Mouse (Mus musculus): Measurements from ENCODE around the gene Mcts1.
A peak's percentile ranks its signal among the peaks of the same experiment; 100 is the strongest.

Mcts1 gene

DNA sequence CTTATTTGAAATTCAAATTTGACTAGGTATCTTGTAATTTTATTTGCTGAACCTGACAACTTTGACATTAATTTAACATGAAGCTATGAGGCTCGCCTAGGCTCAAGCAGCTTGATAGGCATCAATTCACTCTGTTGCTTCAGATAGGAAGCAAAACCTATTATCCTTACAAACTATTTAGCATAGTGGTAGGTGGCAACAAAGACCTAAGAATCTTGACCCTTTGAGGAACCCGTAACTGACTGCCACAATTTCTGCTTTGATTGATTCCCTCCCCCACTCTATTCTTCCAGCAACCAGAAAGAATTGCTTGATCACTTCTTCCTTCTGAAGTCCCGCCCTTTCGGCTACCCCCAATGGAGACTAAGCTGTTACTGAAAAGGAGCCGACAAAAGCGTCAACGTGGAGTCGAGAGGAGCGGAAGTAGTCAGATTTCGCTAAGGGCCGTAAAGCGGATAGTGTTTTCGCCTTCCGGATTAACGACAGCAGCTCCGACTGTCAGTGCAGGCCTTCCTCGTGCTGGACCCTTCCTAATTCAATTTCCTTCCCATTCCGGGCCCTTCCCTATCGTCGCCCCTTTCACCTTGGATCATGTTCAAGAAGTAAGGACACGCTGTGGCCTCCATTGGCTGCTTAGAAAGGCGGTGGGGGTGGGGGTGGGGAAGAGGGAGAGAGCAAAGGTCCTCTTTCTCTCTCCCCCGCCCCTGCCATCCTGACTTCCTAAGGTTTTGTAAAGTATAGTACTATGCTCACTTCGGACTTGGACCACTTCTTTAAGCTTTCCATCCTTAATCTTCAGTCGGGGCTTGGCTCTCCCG is at the start of gene Mcts1:
Gene Mcts1, plus strand, starts transcription at position 402 of the 818 bp plus-strand sequence.
- DNase-seq (ENCODE audit: low spot score in 2 of 2) = peak; percentile 81 to 85

DNA sequence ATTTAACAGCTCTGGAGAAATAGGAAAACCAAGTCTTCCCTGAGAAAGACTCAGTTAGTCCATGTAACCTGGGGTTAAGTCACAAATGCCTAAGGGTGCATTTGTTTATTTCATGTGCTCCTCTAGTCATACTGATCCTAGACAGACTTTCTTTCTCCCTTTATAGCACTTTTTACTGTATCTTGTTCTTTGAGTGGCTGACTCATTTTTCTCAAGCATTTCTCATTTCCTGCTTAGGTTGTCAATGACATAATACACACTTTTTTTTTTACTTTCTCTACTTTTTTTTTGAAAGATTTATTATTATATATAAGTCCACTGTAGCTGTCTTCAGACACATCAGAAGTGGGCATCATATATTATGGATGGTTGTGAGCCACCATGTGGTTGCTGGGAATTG is 47.1 kb upstream of the Mcts1 start:
- no peak for DNase-seq (ENCODE audit: low spot score in 2 of 2)

DNA sequence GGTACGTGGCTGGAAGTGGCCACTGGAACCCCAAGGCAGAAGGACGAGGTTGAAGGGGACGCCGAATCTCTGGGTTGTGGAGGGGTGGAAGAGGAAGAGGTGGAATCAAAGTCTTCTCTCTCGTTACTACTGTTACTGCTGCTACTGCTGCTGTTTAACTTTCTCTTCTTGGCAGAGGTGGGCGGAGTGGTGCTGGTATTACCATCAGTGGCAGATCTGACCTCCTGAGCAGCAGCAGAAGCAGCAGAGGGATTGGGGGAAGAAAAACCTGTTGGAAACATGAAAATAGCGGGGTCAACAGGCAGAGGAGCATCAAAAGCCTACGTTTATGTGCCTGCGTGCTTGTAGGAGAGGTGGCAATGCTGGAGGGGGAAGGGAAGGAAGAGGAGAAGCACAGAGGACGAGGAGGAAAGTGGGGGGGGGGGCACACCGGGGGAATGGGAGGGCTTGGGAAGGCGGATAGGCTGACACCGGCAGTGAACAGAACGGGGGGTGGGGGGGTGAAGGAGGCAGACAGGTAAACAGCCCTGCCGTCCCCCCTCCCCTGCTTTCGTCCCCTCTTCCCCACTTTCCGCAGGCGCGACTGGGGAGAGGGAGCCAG is 36.3 kb upstream of the Mcts1 start:
- DNase-seq (ENCODE audit: low spot score in 2 of 2) = peak in 1 of 2 experiments; percentile 26

DNA sequence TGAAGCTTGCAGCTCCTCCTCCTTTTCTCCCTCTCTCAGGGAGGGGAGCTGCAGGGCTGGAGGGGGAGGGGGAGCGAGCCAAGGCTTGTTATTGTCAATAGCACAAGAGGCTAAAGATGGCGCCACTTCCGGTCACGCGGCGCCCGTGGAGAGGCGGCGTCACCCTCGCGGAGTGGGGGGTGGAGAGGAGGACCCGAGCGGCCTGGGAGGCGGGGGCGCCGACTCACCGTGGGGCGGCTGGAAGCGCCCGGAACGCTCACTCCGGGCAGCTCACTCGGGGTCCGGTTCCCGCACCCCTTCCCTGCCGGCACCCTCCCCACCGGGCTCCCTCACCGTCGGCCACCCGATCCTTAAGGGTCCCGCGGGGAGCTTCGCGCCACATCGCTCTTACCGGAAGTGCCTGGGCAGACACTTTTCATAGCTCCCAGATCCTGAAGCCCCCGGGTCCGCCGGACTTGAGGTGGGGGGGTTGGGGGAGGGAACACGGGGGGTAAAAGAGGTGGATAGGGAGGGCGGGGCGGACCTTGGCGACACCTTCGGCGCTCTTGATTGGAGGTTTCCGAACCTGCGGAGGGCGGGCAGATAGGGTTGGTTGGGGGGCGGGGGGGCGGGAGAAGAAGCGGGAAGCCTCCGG is 35.7 kb upstream of the Mcts1 start:
- peak; percentile 80 to 89 for DNase-seq (ENCODE audit: low spot score in 2 of 2)

DNA sequence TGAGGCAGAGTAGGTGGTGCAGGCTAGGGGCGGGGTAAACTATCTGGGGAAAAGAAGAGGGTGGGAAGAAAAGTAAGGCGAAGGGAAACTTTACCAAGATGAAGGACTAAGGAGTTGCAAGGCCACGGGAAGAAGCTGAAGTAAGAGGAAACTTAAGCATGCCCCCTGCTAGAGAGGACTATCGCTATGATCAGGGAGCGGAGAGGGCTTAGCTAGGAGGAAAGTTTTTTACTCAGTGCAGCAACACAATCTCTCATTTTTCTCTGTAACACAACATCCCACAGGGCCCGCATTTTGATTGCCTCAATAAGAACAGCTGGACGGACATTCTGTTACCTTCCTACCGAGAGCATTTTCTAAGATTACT is 35.2 kb upstream of the Mcts1 start:
- DNase-seq (ENCODE audit: low spot score in 2 of 2) = no peak

DNA sequence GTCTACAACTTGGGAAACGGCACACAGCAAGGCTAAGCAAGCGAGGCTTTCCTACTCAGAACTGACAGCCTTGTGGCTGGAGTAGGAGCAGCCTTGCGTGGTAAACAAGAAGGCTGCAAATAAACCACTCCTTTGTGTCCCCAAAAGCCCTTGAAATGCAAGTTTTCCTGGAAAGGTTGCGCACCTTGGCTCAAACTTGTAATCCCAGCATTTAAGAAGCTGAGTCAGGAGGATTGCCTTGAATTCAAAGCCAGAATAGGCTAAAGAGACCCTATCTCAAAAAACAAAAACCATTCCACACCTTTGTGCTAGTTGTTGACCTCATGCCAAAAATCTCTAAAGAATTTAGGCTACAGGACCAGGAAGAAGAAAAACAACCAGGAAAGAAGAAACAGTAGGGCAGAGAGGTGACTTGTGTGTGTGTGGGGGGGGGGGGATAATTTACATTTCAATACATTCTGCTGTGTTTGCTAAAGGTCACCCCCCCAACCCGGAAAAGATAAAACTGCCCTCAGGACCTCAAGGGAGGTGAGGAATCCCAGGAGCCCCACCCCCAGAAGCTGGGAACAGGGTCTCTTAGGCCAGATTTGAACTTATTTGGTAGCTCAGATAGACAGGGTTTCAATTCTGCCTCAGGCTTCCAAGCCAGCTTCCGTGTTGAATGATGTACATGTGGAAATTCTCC is 33.7 kb upstream of the Mcts1 start:
- DNase-seq (ENCODE audit: low spot score in 2 of 2) = no peak

DNA sequence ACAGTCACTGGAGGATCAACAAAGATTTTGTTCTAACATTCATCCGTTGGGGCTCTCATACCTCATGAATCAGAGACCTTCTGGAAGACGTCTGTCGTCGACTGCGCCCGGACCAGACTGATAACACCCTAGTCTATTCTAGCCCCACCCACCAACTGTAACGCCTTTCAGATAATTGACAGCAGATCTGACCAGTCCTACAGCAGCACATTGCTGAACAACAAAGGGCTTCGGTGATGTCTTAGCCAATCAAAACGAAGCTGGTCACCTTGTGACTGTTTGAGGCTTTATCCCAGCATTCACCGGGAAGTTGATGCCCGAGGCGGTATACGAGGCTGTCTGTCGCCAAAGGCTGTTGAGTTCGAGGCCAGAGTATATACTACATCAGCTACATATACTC is 24.3 kb upstream of the Mcts1 start, which contains the start of gene Cul4b:
Gene Cul4b, minus strand, starts transcription at position 119 of the 400 bp plus-strand sequence.
- DNase-seq (ENCODE audit: low spot score in 2 of 2) = no peak

DNA sequence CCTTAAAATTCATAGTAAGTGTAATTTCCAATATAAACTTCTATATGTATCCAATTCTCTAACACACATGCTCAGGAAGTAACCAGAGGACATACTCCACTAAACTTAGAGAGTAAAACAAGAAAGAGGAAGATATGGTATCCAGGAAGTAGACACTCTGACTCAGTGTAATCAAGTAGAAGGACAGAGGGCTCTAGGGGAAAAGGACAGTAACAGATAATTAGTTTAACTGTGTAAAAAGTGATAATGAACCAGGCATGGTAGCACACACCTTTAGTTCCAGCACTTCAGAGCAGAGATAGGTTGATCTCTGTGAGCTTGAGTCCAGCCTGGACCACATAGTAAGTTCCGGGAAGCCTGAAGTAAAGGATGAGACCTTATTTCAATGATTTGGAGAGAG is 19.2 kb upstream of the Mcts1 start:
- no peak for DNase-seq (ENCODE audit: low spot score in 2 of 2)

DNA sequence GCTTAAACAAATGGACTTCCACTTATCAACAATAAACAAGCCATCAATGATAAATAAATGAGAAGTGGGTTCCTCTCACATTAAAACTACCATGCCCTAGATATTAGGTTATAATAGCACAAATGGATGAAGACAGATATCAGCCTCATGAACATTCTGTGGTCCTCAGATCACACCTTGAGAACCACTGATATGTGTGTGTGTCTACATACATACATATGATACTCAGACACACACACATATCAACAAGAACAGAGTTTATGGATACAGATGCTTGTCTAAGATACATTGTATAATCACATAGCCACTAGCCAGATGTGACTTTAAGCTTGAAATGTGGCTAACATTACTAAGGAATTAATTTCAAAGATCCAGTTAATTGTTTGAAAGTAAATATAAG is 17.1 kb upstream of the Mcts1 start:
- DNase-seq (ENCODE audit: low spot score in 2 of 2) = no peak

DNA sequence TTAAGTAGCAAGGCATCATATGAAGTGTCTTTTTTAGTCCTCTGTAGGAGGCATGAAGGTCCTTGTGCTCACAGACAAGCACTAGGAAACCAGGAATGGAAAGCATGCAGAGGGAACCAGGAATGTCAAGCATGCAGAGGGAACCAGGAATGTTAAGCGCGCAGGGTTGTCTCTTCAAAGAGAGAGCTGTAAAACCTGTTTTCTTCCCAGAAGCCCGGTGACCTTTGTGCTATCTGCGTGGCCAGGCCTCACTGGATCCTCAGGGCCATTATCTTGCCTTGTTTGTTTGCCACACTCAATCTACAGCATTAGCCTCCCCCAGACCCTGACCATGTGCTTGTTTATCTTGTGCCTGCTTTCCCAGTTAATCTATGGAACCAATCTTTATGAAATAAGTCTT is 10.6 kb upstream of the Mcts1 start:
- DNase-seq (ENCODE audit: low spot score in 2 of 2) = no peak

DNA sequence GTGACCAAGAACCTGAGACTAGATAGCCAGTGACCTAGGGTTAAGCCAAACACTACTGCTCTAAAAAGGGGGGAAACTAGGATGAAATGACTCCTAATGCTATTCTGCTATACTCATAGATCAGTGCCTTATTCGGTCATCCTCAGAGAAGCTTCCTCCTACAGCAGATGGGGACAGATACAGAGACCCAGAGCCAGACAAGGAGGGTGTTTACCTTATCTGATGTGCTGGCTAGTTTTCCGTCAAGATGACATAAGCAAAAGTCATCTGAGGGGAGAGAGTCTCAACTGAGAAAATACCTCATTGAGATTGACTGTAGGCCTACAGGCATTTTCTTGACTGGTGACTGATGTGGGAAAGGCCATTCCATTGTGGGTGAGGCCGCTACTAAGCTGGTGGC is 8.6 kb upstream of the Mcts1 start:
- no peak for DNase-seq (ENCODE audit: low spot score in 2 of 2)

DNA sequence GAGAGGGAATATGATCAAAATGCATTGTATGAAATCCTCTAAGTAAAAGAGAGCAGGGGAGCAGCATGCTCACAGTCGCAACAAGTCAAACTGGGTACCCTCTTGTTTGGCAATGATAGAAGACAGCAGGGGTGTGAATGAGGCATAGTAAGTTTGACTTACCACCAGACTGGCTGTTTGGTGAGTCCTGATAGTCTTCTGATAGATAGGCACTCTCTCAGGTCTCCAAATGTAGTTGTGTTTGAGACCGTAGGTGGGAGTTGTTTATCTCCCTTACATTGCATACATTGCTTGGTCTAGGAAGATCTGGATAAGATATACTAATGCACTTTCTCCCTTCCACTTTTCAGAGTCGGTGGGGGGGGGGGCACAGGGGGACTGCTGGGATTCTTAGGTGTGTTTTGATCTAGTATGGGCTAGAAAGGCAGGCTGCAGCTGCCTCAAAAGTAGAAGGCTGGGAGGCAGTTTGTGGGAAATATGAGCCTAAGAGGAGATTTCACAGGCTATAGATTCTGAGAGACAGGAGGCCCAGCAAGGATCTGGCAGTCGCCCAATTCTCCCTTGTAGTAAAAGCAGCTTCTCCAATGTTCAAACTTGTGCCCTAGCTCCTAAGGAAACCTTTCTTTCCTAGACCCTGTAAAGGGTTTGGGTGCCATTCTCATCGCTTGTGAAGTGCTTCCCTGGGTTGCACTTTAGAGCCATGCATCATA is 7.0 kb upstream of the Mcts1 start:
- no peak for DNase-seq (ENCODE audit: low spot score in 2 of 2)

DNA sequence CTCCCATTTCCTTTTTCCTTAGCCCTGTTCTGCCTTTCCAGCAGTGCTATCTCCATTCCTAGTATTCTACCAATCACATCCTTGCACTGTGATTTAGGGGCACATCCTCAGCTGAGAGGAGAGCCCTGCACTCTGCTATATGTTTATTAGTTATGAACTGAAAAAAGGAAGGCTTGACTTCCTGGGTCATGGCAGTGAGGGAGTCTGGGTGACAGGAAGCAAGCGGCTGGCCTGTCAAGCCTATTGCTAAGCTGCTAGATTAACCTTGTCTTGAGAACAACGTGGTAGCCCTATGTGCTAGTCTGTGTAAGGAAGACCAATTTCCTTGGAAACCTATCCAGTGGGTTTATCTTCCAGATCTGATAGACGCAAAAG is 604 bp downstream of the Mcts1 start:
- peak in 1 of 2 experiments; percentile 21 for DNase-seq (ENCODE audit: low spot score in 2 of 2)

DNA sequence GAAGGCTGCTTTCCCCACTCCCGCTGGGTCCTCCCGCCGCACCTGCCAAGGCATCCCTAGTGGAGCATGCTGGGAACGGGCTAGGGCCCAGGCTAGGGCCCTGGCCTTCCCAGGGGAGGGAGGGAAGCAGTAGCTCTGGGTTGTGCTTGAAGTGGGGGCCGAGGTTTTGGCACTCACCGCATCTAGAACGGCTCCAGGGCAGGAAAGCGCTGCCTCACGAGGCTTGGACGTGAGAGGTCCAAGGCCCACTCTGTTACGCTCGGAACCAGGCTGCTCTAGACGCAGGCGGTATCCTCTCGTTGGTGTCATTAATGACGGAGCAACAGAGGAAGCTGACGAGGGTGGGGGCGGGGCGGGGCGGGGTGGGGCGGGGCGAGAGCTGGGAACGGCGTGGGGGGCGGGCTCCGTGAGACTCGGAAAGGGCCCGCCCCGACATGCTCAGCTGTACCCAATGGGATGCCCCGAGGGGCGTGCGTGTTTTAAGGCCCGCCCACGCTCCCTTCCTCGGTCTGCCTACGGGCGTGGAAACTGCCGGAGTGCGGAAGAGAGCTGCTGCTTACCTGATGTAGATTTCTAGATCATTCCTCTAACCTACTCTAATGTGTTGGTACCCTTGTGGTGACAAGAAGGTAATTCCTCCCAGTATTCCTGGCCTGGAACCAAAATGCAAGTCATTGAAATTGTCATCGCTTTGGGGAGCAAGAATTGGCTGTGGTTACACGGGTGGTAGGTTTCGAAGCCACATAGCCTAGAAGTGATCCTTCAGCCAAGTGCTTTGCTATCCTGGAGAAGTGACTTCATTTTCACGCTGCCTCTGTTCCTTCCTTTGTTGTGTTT is 34.6 kb downstream of the Mcts1 start, which contains the start of gene C1galt1c1:
Gene C1galt1c1, minus strand, starts transcription at position 287 of the 837 bp plus-strand sequence.
- peak; percentile 85 to 91 for DNase-seq (ENCODE audit: low spot score in 2 of 2)

DNA sequence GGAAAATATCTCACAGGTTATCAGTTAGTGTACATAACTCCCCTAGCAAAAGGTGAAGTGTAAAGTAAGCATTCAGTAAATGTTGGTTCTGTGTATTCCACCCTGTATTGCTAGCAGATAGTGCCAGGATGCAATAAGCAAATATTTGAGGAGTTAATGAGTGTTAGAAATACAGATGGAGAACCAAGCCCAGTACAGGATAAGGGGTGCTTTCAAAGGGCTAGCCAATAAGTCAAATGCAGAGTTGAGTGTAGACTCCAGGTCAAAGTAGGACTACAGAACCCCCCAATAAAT is 35.2 kb downstream of the Mcts1 start:
- DNase-seq (ENCODE audit: low spot score in 2 of 2) = no peak

DNA sequence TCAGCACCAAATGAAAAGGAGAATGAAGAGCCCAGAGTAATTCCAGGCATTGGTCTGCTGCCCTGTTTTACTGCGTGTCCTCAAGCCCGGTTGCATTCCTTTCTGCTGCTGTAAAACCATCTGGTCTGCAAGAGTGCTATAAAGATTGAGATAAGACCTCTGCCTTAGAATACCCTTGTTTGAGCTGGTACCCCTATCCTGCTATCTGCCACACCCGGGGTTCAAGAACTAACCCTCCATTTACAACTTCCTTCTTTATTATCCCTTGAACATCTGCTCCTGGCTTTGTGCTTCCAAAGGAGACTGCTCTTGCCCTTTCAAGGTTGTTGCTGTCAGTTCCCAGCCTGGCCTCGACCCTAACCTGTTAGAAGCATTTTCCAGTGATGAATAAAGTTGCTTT is 41.1 kb downstream of the Mcts1 start:
- DNase-seq (ENCODE audit: low spot score in 2 of 2) = no peak

DNA sequence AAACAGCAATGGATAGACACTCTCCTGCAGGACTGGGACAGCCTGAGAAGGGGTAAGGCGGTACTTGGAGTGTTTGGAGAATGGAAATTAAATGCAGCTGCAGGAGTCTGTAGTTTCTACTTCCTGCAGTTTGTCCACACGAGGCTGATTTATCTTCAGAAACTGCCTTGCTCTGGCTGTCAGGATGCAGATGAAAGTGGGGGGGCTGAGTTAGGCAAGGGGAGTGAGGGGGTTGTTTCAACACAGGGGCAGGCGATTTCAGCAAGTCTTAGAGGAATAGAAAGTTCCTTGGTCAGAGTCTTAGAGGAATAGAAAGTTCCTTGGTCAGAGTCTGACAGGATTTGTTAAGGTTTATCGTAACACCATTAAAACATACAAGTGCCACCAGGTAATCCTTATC is 41.8 kb downstream of the Mcts1 start:
- no peak for DNase-seq (ENCODE audit: low spot score in 2 of 2)

DNA sequence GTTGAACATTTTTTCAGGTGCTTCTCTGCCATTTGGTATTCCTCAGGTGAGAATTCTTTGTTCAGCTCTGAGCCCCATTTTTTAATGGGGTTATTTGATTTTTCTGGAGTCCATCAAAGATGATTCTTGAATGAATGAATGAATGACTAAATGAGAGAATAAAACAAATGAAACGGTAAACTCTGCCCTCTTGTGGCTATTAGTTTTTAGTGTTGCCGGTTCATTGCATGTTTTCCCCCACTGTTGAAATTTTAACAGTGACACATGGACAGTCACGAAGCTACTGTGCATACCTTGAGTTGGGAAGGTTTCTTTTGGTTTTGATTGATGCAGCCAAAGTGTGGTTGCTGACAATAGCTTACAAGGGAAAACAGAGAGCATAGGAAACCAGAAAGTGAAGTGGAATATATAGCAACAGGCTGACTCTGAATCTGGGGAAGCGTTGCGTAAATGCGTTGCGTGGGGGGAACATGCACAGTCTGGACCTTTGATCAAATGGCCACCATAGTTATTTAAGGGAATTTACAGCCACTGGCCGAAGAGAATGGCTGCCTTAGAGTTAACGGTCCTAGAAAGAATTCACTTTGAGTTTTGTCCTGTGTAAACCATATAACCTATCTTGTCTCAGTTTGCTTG is 50.1 kb downstream of the Mcts1 start:
- no peak for DNase-seq (ENCODE audit: low spot score in 2 of 2)

DNA sequence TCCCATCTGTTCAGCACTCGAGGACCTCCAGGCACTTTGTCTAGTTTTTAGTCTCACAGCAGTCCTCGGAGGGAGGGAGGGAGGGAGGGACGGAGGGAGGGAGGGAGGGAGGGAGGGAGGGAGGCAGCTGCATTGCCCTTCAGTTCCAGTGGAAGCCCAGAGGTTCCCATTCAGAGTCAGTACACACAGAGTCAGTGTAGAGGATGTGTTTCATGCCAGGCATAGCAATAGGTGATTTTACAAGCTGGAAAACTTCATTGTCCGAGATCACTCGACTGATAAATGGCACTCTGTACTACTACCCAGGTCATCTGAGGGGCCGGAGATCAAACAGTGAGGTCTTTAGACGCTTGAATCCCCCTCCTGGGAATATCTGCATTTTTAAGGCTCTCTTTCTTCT is 50.8 kb downstream of the Mcts1 start:
- DNase-seq (ENCODE audit: low spot score in 2 of 2) = no peak

DNA sequence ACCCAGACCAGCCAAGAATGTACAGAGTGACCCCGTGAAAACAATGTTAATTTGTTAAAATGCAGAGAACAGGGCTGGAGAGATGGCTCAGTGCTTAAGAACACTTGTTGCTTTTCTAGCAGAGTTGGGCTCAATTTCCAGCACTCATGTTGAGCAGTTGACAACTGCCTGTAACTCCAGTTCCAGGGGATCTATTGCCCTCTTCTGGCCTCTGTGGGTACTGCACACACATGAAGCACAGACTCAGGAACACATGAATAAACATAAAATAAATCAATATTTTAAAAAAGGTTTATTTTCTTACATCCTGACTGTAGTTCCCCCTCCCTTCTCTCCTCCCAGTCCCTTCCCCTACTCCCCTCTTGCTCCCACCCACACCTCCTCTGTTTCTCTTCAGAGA is 52.8 kb downstream of the Mcts1 start:
- DNase-seq (ENCODE audit: low spot score in 2 of 2) = no peak

DNA sequence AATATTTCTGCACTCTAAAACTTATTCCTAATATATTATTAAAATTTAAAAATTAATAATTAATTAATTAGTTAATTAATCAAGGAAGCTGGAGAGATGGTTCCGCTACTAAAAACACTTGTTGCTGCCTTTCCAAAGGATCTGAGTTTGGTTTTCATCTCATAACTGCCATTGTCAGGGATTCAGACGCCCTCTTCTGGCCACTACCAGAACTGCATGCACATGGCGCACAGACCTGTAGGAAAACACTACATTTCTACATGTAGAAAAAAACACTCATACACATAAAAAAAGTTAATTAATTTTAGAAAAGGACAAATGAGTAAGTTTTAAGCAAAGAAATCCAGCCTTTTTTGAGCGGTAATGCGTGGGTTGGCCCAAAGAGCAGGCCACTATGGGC is 54.3 kb downstream of the Mcts1 start:
- DNase-seq (ENCODE audit: low spot score in 2 of 2) = no peak
